Mouse (Mus musculus): Measurements from ENCODE around the gene Etl4. TPM values are rescaled to one million over a fixed set of nuclear protein-coding genes. Genes with fewer than 3 reads are reported as not detected.

Etl4 gene
- polyA plus RNA-seq, 1 experiment: 83.4 TPM

GRCm38 (mm10) chr2:20801236-20801890, 891.8 kb downstream of the Etl4 start:
- DNase-seq (ENCODE audit: extremely low spot score in 1 of 2, low spot score in 1 of 2): no peak

- DNase-seq (ENCODE audit: extremely low spot score in 1 of 2, low spot score in 1 of 2): peak in 1 of 2 experiments; percentile 22
Observed at GRCm38 (mm10) chr2:20811506-20811905, 901.9 kb downstream of the Etl4 start.

- DNase-seq (ENCODE audit: extremely low spot score in 1 of 2, low spot score in 1 of 2): no peak
Observed at GRCm38 (mm10) chr2:20813986-20814385, 904.4 kb downstream of the Etl4 start.

GRCm38 (mm10) chr2:20818226-20818625, 908.6 kb downstream of the Etl4 start:
- DNase-seq (ENCODE audit: extremely low spot score in 1 of 2, low spot score in 1 of 2): no peak

GRCm38 (mm10) chr2:20826258-20826657, 916.7 kb downstream of the Etl4 start:
- no peak for DNase-seq (ENCODE audit: extremely low spot score in 1 of 2, low spot score in 1 of 2)

GRCm38 (mm10) chr2:20830882-20831281, 921.3 kb downstream of the Etl4 start:
- no peak for DNase-seq (ENCODE audit: extremely low spot score in 1 of 2, low spot score in 1 of 2)

- no peak for DNase-seq (ENCODE audit: extremely low spot score in 1 of 2, low spot score in 1 of 2)
Observed at GRCm38 (mm10) chr2:20831608-20832406, 922.2 kb downstream of the Etl4 start.

GRCm38 (mm10) chr2:20849346-20849745, 939.8 kb downstream of the Etl4 start:
- DNase-seq (ENCODE audit: extremely low spot score in 1 of 2, low spot score in 1 of 2): no peak
